Mouse (Mus musculus) monocyte, adult 5-6 weeks (primary cell): Measurements from ENCODE around the gene Etfa. TPM values are rescaled to one million over a fixed set of nuclear protein-coding genes. Genes with fewer than 3 reads are reported as not detected.

Source experiments
- ATAC-seq: fragments of 153-309, 156-312 bp; replicated peaks from 2 replicates; pipeline ENCODE4 v1.8.0; 2017; ENCODE audit warnings: mild to moderate bottlenecking; ENCODE audit not compliant: low TSS enrichment, insufficient number of reproducible peaks, severe bottlenecking, poor library complexity, low FRiP score
- total RNA-seq: library from RNA; stranded (forward); fragments of 200-1000, 200-491, 200-594 nt; gene quantifications from 3 replicates; pipeline ENCODE4 v1.2.3, GENCODE M21; 2017

Etfa gene
- 41.8 to 63.2 TPM (median 48.1 TPM) in 3 replicates for total RNA-seq

- peak; percentile 98 for ATAC-seq
Observed at GRCm38 (mm10) chr9:55512027-55512543, at the start of gene Etfa. TSS of gene Etfa (minus strand) at chr9:55512243.

GRCm38 (mm10) chr9:55560960-55561359 is 48.9 kb upstream of the Etfa start:
- ATAC-seq = no peak

GRCm38 (mm10) chr9:55554986-55555385 is 42.9 kb upstream of the Etfa start:
- ATAC-seq = no peak

- no peak for ATAC-seq
Observed at GRCm38 (mm10) chr9:55549302-55549890, 37.4 kb upstream of the Etfa start.

GRCm38 (mm10) chr9:55548871-55549270 is 36.8 kb upstream of the Etfa start:
- no peak for ATAC-seq

DNA sequence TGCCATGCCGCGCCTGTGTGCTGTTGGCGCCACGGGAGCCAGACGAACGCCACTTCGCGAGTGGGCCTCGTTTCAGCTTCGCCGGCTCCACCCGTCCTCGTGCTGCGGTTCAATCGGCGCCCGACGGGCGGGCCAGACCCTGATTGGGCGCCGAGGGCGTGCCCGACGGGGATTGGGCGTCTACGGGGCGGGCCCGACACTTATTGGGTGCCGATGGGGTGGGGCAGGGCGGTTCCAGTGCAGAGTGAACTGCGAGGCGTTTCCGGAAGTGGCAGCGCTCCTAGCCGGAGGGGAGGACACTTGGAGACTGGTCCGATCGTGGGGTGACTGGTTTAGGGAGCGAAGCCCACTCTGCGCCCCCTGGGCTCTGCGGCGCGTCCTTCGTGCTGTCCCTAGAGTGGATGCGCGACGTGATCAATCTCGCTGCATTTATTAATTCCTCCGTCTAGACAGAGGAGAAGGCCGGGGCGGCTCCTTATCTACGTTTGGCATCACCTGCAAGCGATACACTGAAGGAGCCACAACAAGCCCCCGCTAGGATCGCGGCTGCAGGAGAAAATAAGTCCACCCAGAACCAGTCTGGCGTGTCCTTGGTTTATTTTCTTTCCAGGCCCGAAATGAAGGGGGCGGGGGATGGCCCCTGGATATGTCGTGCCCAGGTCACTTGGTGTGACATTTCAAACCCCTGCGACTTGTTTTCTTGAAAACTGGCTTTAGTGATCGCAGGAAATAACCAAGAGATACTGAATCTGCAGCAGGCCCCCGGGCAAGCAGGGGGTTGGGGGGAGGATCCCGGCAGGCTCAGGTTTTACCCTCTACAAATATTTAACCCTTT is 34.4 kb upstream of the Etfa start:
- no peak for ATAC-seq

- no peak for ATAC-seq
Observed at GRCm38 (mm10) chr9:55545556-55546175, 33.6 kb upstream of the Etfa start.

DNA sequence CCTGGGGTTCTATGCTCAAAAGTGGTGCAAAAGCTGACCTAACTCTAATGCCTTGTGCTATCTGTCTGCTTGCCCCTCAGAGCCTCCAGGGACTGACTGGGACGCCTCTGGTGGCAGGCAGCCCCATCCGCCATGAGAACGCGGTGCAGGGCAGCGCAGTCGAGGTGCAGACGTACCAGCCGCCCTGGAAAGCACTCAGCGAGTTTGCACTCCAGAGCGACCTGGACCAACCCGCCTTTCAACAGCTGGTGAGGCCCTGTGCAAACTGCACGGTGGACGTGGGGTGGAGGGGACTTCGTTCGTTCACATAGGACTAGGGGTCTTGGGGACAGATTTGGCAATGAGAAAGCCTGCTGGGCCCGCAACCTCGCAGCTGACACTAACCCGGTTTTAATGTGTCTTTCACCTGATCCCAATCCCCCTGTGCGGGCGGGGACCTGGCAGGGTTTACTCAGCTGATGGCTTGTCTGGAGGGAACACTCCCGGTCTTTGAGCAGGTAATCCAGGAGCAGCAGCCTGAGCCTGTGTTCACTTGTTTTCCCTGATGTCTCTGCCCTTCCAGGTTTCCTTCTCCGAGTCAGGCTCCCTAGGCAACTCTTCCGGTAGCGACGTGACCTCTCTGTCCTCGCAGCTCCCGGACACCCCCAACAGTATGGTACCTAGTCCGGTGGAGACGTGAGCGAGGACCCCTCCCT is 33.0 kb upstream of the Etfa start:
- no peak for ATAC-seq

DNA sequence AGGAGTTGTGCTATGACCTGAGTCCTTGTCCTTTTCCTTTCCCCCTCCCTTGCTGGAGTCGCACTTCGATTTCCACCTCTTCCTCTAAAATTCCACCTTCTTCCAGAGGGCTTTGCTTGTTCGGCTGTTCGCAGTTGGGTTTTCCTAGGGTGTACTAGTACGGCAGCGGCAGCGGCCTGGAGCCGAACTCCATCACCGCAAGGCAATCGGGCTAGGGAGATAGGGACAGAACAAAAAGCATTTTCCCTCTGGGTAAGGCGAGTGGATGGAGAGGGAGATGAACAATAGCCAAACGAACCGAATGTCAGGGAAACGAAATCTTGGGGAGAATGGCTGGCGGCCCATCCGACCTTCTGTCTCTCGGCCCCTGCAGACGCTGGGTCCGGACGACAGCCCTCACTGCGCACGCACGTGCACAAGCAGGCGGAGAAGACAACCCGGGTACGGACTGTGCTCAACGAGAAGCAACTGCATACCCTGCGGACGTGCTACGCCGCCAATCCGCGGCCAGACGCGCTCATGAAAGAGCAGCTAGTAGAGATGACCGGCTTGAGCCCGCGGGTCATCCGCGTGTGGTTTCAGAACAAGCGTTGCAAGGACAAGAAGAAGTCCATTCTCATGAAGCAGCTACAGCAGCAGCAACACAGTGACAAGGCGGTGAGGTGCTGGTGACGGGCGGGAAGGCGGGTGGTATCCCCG is 31.8 kb upstream of the Etfa start:
- ATAC-seq = no peak

GRCm38 (mm10) chr9:55543336-55543702 is 31.3 kb upstream of the Etfa start:
- ATAC-seq = no peak

GRCm38 (mm10) chr9:55542366-55543325 is 30.6 kb upstream of the Etfa start:
- ATAC-seq = no peak

- no peak for ATAC-seq
Observed at GRCm38 (mm10) chr9:55541681-55542365, 29.8 kb upstream of the Etfa start.

DNA sequence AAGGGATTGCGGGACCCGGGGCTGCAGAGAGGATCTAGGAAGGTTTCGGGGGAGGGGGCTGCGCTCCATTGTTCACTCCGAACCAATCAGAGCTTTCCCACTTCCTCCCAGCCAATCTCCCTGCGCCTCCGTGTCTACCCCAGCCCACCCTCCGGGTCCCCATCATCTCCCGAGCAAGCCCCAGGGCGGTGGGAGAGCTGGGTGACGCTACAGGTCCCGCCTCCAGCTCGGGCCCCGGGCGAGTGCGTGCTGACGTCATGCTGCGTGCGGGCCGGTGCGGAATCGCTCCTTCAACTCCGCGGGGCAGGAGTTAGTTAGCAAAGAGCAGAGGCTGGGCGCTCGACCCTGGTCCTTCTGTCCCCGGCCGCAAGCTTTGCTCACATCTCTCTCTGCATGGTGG is 28.8 kb upstream of the Etfa start:
- ATAC-seq = 0 out of 2 replicates have a peak, but pooled peaks have one; percentile 36

DNA sequence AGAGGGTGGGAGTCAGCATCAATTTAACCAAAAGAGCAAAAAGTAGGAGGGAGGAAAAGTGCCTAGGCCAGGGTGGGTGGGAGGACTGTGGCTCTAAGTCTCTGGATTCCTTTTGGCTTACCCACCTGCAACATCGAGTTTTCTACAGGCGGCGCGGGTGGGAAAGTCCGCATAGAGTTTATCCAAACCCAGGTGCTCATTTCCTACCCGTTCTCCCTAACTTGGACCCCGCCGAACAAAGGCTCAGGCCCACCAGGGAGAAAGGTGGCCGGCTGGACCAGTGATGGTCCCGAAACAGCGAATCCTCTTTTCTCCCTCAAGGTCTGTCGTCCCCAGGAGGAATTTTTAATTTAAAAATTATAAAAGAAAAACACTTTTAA is 28.3 kb upstream of the Etfa start:
- no peak for ATAC-seq

DNA sequence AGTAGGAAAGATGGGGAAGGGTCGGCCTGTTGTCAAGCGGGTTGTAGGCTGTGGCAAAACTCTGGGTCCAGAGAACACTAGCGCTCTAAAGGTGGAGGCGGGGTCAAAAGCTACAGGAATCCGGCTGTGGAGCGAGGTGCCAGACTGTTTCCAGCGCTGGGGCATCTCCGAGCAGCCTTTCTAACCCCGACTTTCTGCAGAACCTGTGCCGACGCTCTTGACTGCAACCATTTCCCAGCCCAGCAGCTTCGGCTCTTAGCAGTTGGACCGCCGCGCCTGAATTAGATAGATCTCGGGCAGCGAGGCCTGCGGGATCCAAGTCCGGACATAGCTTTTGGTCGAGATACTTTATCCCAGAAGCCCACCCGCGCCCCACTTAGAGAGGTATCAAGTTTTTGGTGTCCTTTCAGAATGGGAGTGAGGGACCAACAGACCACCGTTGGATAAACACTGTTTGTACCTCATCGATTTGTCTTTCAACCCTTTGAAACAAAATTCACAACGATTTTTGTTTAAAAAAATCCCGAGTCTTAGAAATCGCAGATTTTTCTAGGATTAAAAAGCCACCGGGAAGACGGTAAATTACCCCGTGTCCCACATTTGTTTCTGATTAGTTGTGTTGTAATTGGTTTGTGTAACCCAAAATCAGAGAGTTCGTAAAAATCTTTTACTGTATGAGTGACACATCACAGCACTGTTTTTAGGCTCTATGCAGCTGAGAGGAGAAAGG is 27.8 kb upstream of the Etfa start:
- ATAC-seq = no peak

DNA sequence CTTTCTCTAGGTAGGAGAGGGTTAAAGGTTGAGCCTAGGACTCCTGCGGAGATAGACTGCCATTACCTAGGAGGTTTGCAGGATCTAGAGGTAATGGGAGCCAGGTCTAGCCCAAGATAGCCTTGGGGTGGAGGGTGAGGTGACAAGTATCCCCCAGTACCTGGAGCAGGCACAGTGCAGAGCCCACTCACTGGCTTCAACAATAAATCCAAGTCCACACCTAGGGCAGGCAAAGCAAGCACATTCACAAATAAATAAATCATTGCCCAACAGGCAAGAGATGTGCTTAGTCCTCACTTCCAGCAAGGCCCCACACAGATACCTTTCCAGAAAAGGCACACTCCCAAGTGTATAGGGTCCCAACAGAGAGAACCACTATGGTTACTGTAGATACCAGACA is 27.0 kb upstream of the Etfa start:
- ATAC-seq = no peak
